Mouse (Mus musculus) layer of hippocampus, postnatal 14 days (tissue): ENCODE measurements around the gene Cpne5. TPM values are rescaled to one million over a fixed set of nuclear protein-coding genes. Genes with fewer than 3 reads are reported as not detected.

Experiments used
- DNase-seq, 2 experiments: peaks; one replicate each; pipeline ENCODE4 v3.0.0; 2021 to 2022; ENCODE audit warnings: low spot score in 2 of 2, mixed read lengths in 1 of 2
- total RNA-seq, 2 experiments: library from RNA; stranded (reverse); gene quantifications; 2 replicates each; pipeline ENCODE4 v1.2.3; 2021

The Cpne5 gene
- total RNA-seq, 2 experiments from 2014 or later: 42.5 to 48.4 TPM

- DNase-seq: no peak
Measured at GRCm38 (mm10) chr17:29172062-29172461, 65.9 kb downstream of the Cpne5 start.

- peak; percentile 76 to 86 for DNase-seq
Measured at GRCm38 (mm10) chr17:29171001-29171772, 66.8 kb downstream of the Cpne5 start.

GRCm38 (mm10) chr17:29170431-29171000, 67.5 kb downstream of the Cpne5 start:
- no peak for DNase-seq

- DNase-seq: no peak
Measured at GRCm38 (mm10) chr17:29168996-29169601, 68.9 kb downstream of the Cpne5 start.

- DNase-seq: no peak
Measured at GRCm38 (mm10) chr17:29168438-29168837, 69.5 kb downstream of the Cpne5 start.

- no peak for DNase-seq
Measured at GRCm38 (mm10) chr17:29167371-29167770, 70.6 kb downstream of the Cpne5 start.

GRCm38 (mm10) chr17:29165967-29166578, 71.9 kb downstream of the Cpne5 start:
- no peak for DNase-seq

GRCm38 (mm10) chr17:29165452-29165851, 72.5 kb downstream of the Cpne5 start:
- DNase-seq: no peak

- no peak for DNase-seq
Measured at GRCm38 (mm10) chr17:29164469-29165111, 73.4 kb downstream of the Cpne5 start.

- DNase-seq: no peak
Measured at GRCm38 (mm10) chr17:29162334-29162733, 75.6 kb downstream of the Cpne5 start.

GRCm38 (mm10) chr17:29159743-29160455, 78.1 kb downstream of the Cpne5 start:
- no peak for DNase-seq

- DNase-seq: no peak
Measured at GRCm38 (mm10) chr17:29159320-29159719, 78.6 kb downstream of the Cpne5 start.

GRCm38 (mm10) chr17:29158899-29159298, 79.1 kb downstream of the Cpne5 start:
- DNase-seq: no peak

- no peak for DNase-seq
Measured at GRCm38 (mm10) chr17:29156866-29157265, 81.1 kb downstream of the Cpne5 start.

- no peak for DNase-seq
Measured at GRCm38 (mm10) chr17:29156396-29156795, 81.6 kb downstream of the Cpne5 start.

GRCm38 (mm10) chr17:29155355-29156135, 82.4 kb downstream of the Cpne5 start:
- no peak for DNase-seq

GRCm38 (mm10) chr17:29154247-29154646, 83.7 kb downstream of the Cpne5 start:
- no peak for DNase-seq

- no peak for DNase-seq
Measured at GRCm38 (mm10) chr17:29152547-29152946, 85.4 kb downstream of the Cpne5 start.

GRCm38 (mm10) chr17:29149766-29150165, 88.2 kb downstream of the Cpne5 start:
- DNase-seq: peak in 1 of 2 experiments; percentile 23

- DNase-seq: no peak
Measured at GRCm38 (mm10) chr17:29147773-29148172, 90.2 kb downstream of the Cpne5 start.
